Mouse (Mus musculus) erythroblast, embryonic 14.5 days (primary cell): Measurements from ENCODE around the gene Echdc1. TPM values are rescaled to one million over a fixed set of nuclear protein-coding genes. Genes with fewer than 3 reads are reported as not detected.

Experiments
- H3K27me3 ChIP-seq: 2 replicates; pipeline ENCODE4 v1.6.1; 2012; ENCODE audit warnings: inconsistent platforms; ENCODE audit not compliant: control insufficient read depth
- H3K36me3 ChIP-seq: 2 replicates; pipeline ENCODE4 v1.6.1; 2012; ENCODE audit warnings: mild to moderate bottlenecking, inconsistent platforms; ENCODE audit not compliant: control insufficient read depth
- H3K4me1 ChIP-seq: 2 replicates; pipeline ENCODE4 v1.6.1; 2012; ENCODE audit warnings: inconsistent platforms; ENCODE audit not compliant: control insufficient read depth
- H3K4me3 ChIP-seq: replicated peaks from 2 replicates; pipeline ENCODE3; 2012; ENCODE audit warnings: moderate library complexity, mild to moderate bottlenecking, inconsistent platforms
- H3K9me3 ChIP-seq: 2 replicates; pipeline ENCODE4 v1.6.1; 2012; ENCODE audit warnings: low read length, inconsistent platforms, mixed read lengths; ENCODE audit not compliant: control insufficient read depth
- GATA1 ChIP-seq: IDR thresholded peaks from 2 replicates; pipeline ENCODE4 v1.6.1; 2012; ENCODE audit warnings: low read length, inconsistent platforms, mixed read lengths
- TAL1 ChIP-seq: IDR thresholded peaks from 3 replicates; pipeline ENCODE4 v1.6.1; 2012; ENCODE audit warnings: low read length, inconsistent platforms, mixed read lengths
- polyA plus RNA-seq: library from polyadenylated mRNA; stranded (reverse); fragments of >175 nt; gene quantifications from 2 replicates; pipeline ENCODE4 v1.2.3, GENCODE M21; 2012

Gene Echdc1
- 0.13 and 0.29 TPM in 2 replicates for polyA plus RNA-seq

- H3K4me1 ChIP-seq: peaks cover 27% of the 10 kb centered on the region
- peaks cover 3% of the 10 kb centered on the region for H3K36me3 ChIP-seq
- no peaks in the 10 kb centered on the region for H3K9me3 ChIP-seq
- no peaks in the 10 kb centered on the region for H3K27me3 ChIP-seq
- TF ChIP-seq GATA1 (no peak), TAL1 (no peak)
- H3K4me3 ChIP-seq: peak within 1 kb of the TSS; percentile 89
These were observed at the start of gene Echdc1 for GRCm38 (mm10) chr10:29313064-29313638. Echdc1 (plus strand) TSS chr10:29313166.

- Histone ChIP-seq H3K9me3 (no peaks in the 10 kb centered on the region), H3K36me3 (no peaks in the 10 kb centered on the region), H3K4me1 (no peaks in the 10 kb centered on the region), H3K4me3 (no peak overlapping the region), H3K27me3 (no peaks in the 10 kb centered on the region)
- TF ChIP-seq TAL1 (no peak), GATA1 (no peak)
These were observed 31.2 kb upstream of the Echdc1 start for GRCm38 (mm10) chr10:29281736-29282135.

GRCm38 (mm10) chr10:29285757-29286156 is 27.2 kb upstream of the Echdc1 start:
- Histone ChIP-seq H3K9me3 (peaks cover 9% of the 10 kb centered on the region), H3K36me3 (no peaks in the 10 kb centered on the region), H3K4me1 (no peaks in the 10 kb centered on the region), H3K27me3 (no peaks in the 10 kb centered on the region), H3K4me3 (no peak overlapping the region)
- TF ChIP-seq TAL1 (no peak), GATA1 (no peak)

DNA sequence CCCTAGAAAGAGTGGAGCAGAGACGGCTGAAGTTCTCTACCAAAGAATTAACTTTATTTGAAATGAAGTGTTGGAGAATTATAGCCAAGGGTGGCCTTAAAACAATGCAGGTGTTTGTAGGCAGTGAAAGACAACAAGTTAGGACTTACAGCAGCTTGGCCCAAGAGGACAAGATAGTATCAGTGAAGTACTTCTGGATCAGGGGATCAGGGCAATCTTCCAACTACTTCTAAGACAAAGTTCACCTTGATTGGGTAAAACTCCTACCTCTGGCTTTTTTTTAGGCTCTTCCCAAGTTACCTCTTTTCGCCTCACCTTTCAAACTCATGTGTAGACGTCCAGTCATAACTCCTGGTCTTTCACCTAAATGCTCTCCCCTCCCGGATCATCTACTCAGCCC is 10.7 kb upstream of the Echdc1 start:
- H3K27me3 ChIP-seq: no peaks in the 10 kb centered on the region
- H3K9me3 ChIP-seq: no peaks in the 10 kb centered on the region
- H3K4me1 ChIP-seq: no peaks in the 10 kb centered on the region
- no peak overlapping the region for H3K4me3 ChIP-seq
- no peaks in the 10 kb centered on the region for H3K36me3 ChIP-seq
- TF ChIP-seq TAL1 (no peak), GATA1 (no peak)

GRCm38 (mm10) chr10:29311480-29312219 is 1.3 kb upstream of the Echdc1 start:
- H3K27me3 ChIP-seq: no peaks in the 10 kb centered on the region
- peaks cover 27% of the 10 kb centered on the region for H3K4me1 ChIP-seq
- H3K4me3 ChIP-seq: peak overlapping the region; percentile 89
- TF ChIP-seq TAL1 (no peak), GATA1 (no peak)
- no peaks in the 10 kb centered on the region for H3K9me3 ChIP-seq
- no peaks in the 10 kb centered on the region for H3K36me3 ChIP-seq

DNA sequence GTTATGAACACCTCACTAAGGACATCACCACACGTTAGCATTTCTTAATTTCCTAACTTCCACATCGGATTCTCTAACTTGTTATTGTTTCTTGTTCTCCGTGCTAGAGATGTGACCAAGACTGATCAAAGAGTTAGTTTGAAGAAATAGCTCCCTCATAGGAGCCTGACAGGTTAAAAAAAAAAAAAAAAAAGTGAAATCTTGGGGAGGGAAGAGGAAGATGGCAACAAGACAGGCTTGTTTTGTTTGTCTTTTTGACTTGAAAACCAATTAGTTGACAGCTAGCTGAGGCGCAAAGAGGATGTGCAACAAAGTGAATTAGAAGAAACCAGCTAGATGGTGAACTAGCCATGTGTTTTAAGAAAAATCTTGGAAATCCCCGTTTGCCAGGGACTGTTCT is 939 bp downstream of the Echdc1 start:
- Histone ChIP-seq H3K36me3 (peaks cover 9% of the 10 kb centered on the region), H3K4me1 (peaks cover 27% of the 10 kb centered on the region), H3K4me3 (peak overlapping the region; percentile 89), H3K27me3 (no peaks in the 10 kb centered on the region), H3K9me3 (no peaks in the 10 kb centered on the region)
- TF ChIP-seq GATA1: no peak

- Histone ChIP-seq H3K36me3 (peaks cover 2% of the 10 kb centered on the region; the same call in 1 of the 2 replicates), H3K4me1 (no peaks in the 10 kb centered on the region), H3K27me3 (no peaks in the 10 kb centered on the region), H3K9me3 (no peaks in the 10 kb centered on the region), H3K4me3 (no peak overlapping the region)
- no peak for TF ChIP-seq GATA1
- TF ChIP-seq TAL1: no peak
These were observed 11.9 kb downstream of the Echdc1 start for GRCm38 (mm10) chr10:29324817-29325216.

DNA sequence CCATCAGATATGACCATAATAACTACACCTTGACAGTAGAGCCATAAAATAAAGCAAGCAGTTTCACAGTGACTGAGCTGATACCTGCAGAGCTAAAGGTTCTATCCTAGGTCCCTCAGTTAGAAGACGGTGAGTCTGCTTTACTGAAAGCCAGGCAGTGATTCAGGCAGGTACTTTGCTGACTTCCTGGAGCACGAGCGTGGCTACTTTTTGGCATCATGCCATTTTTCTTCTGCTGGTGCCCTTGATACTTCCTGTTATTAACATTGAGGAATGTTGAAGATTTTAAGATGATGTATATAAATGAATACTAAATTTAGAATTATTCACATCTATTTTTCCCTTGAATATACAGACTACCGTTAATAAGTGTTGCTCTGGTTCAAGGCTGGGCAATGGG is 20.9 kb downstream of the Echdc1 start:
- no peaks in the 10 kb centered on the region for H3K27me3 ChIP-seq
- H3K9me3 ChIP-seq: no peaks in the 10 kb centered on the region
- H3K4me3 ChIP-seq: no peak overlapping the region
- peaks cover 13% of the 10 kb centered on the region for H3K36me3 ChIP-seq
- no peaks in the 10 kb centered on the region for H3K4me1 ChIP-seq
- TF ChIP-seq TAL1: no peak
- TF ChIP-seq GATA1: no peak

- no peaks in the 10 kb centered on the region for H3K27me3 ChIP-seq
- no peaks in the 10 kb centered on the region for H3K9me3 ChIP-seq
- H3K36me3 ChIP-seq: peaks cover 35% of the 10 kb centered on the region
- H3K4me1 ChIP-seq: no peaks in the 10 kb centered on the region
- TF ChIP-seq GATA1: no peak
- no peak overlapping the region for H3K4me3 ChIP-seq
These were observed 25.5 kb downstream of the Echdc1 start for GRCm38 (mm10) chr10:29338355-29339056.
